Mouse (Mus musculus): ENCODE data around the gene Fshr. TPM values are rescaled to one million over a fixed set of nuclear protein-coding genes. Genes with fewer than 3 reads are reported as not detected.
"Not testable (repeated sequence)": the region's sequence is repeated elsewhere in the genome, so short reads cannot be mapped to it uniquely, and the experiment has no call there.

Gene Fshr
- not detected in 2 replicates for total RNA-seq (2014; rRNA removed)
- not detected in 2 replicates for polyA plus RNA-seq (2015; fragmentation: Nextera tagmentation; extraction: Ambion mirVana)

DNA sequence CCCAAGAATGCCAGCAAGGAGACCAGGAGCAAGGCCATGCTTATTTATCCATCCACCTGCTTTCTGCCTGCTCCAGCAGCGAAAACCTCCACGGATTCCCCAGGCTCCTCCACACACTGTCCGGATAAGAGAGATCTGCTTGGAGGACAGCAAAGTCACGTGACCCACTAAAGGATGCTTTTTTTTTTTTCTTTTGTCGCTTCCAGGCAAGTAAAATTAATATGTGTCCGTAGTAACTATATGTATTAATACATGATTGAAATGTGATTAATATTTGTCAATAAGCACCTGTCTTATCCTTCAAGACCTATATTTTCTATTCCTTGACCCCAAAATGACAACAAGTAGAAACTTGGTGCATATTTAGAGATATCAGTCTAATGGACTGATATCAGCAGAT lies at the start of gene Fshr:
Fshr (minus strand) TSS at position 101 of the 400 bp plus-strand sequence.
- H3K4me2 ChIP-seq (ENCODE audit: low read depth), result no peak within 1 kb of the TSS
- no peak for TF ChIP-seq CTCF (IDR thresholded peaks at IDR 0.05; ENCODE audit: low read depth)
- WGBS, result 93% methylated on average over 6 of the region's 6 CpGs
- no peak within 1 kb of the TSS for H3K27ac ChIP-seq (ENCODE audit: low read depth, low read length)
- no peak for DNase-seq
- no peaks in the 10 kb centered on the region for H3K9me3 ChIP-seq (ENCODE audit: low read length)
- no peaks in the 10 kb centered on the region for H3K36me3 ChIP-seq (ENCODE audit: insufficient read depth)
- H3K4me1 ChIP-seq (ENCODE audit: insufficient read depth), result no peaks in the 10 kb centered on the region
- no peaks in the 10 kb centered on the region for H3K27me3 ChIP-seq (ENCODE audit: insufficient read depth, low read length)
- ATAC-seq, result no peak
- no peak within 1 kb of the TSS for H3K4me3 ChIP-seq (ENCODE audit: low read depth, low read length)
- no peak within 1 kb of the TSS for H3K9ac ChIP-seq

DNA sequence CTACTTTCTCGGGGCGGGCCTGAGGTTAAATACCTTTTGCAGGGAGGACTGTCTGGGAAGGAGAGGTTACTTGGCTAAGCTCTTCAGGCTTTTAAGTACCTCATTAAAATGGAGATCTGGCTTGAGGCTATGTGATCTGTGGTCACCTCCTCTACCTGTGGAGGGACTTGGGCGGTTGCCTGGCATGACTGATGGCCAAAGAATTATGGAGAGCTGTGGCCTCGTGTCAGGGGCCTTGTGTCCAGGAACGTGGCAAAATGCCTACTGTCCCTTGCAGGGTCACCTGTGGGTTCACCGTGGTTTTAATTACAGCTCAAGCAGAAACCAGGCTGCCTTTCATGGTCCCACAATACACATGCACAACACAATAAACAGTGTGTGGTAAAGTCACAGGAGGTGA lies 1.7 kb upstream of the Fshr start:
- H3K27me3 ChIP-seq (ENCODE audit: insufficient read depth, low read length), result no peaks in the 10 kb centered on the region
- DNase-seq, result no peak
- no peak overlapping the region for H3K27ac ChIP-seq (ENCODE audit: low read depth, low read length)
- H3K9ac ChIP-seq, result no peak overlapping the region
- no peak overlapping the region for H3K4me2 ChIP-seq (ENCODE audit: low read depth)
- WGBS, result 89% methylated on average over 6 of the region's 6 CpGs
- no peaks in the 10 kb centered on the region for H3K4me1 ChIP-seq (ENCODE audit: insufficient read depth)
- no peaks in the 10 kb centered on the region for H3K36me3 ChIP-seq (ENCODE audit: insufficient read depth)
- no peaks in the 10 kb centered on the region for H3K9me3 ChIP-seq (ENCODE audit: low read length)
- TF ChIP-seq CTCF (IDR thresholded peaks at IDR 0.05; ENCODE audit: low read depth), result no peak
- no peak overlapping the region for H3K4me3 ChIP-seq (ENCODE audit: low read depth, low read length)
- no peak for ATAC-seq

DNA sequence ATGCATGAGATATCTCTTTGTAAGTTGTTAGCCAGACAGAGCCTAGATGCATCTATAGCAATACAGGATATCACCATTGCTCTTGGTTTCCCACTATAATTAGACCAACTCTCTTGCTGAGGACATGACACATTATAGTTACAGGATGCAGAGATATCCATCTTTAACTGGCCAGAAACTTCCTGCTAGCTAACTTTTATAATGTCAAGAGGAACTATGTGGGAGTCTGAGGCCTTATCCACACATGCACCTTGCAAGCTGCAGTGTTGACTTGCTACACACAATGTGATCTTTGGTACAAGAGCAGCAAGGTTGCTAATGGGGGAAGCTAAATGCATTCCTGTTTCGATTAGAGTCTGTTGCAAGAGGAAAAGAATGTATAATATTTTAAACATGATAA lies 26.9 kb downstream of the Fshr start:
- WGBS, result 93% methylated on average over 1 of the region's 1 CpGs
- H3K4me2 ChIP-seq (ENCODE audit: low read depth), result no peak overlapping the region
- no peaks in the 10 kb centered on the region for H3K9me3 ChIP-seq (ENCODE audit: low read length)
- ATAC-seq, result no peak
- no peak for DNase-seq
- no peak overlapping the region for H3K4me3 ChIP-seq (ENCODE audit: low read depth, low read length)
- TF ChIP-seq CTCF (IDR thresholded peaks at IDR 0.05; ENCODE audit: low read depth), result no peak
- no peak overlapping the region for H3K9ac ChIP-seq
- no peaks in the 10 kb centered on the region for H3K27me3 ChIP-seq (ENCODE audit: insufficient read depth, low read length)
- no peaks in the 10 kb centered on the region for H3K36me3 ChIP-seq (ENCODE audit: insufficient read depth)
- H3K4me1 ChIP-seq (ENCODE audit: insufficient read depth), result no peaks in the 10 kb centered on the region
- H3K27ac ChIP-seq (ENCODE audit: low read depth, low read length), result no peak overlapping the region

DNA sequence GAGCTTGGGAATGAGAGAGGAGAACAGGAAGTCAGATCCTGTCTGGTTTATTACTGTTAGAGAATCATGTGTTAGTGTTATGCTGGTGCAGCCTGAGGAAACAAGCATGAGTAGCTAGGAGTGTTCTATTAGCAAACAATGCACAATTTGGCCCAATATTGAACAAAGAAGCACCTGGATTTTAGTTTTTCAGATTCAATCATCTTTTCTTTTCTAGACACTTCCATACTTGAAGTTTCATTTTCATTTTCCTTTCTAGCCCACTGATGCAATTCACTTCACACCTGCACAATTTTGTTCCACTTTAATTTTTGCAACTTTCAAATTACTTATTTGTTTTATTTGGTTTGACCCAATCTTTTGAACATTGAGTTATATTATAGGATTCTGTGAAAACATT lies 35.7 kb downstream of the Fshr start:
- no peaks in the 10 kb centered on the region for H3K27me3 ChIP-seq (ENCODE audit: insufficient read depth, low read length)
- no peaks in the 10 kb centered on the region for H3K9me3 ChIP-seq (ENCODE audit: low read length)
- no peak for DNase-seq
- H3K9ac ChIP-seq, result no peak overlapping the region
- no peak overlapping the region for H3K27ac ChIP-seq (ENCODE audit: low read depth, low read length)
- TF ChIP-seq CTCF (IDR thresholded peaks at IDR 0.05; ENCODE audit: low read depth), result no peak
- no peaks in the 10 kb centered on the region for H3K36me3 ChIP-seq (ENCODE audit: insufficient read depth)
- ATAC-seq, result no peak
- no peaks in the 10 kb centered on the region for H3K4me1 ChIP-seq (ENCODE audit: insufficient read depth)
- H3K4me3 ChIP-seq (ENCODE audit: low read depth, low read length), result no peak overlapping the region
- H3K4me2 ChIP-seq (ENCODE audit: low read depth), result no peak overlapping the region

DNA sequence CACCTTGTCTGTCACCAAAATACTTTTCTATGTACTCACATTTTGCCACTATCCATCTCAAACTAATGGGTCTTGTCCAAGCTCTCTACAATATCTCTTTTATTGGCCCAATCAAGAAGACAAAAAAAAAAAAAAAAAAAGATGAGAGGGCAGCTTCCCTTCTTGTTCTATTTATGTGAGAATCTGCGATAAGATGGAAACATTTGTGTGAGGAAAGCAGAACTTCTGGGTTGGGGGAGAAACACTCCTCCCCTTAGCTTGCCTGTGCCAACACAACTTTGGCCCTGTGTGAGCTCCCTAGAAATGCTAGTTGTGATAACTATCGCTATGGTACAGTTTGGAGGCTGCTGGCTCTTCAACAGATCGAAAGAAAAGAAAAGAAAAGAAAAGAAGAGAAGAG lies 38.0 kb downstream of the Fshr start:
- H3K9ac ChIP-seq, result no peak overlapping the region
- H3K36me3 ChIP-seq (ENCODE audit: insufficient read depth), result no peaks in the 10 kb centered on the region
- no peak for ATAC-seq
- no peaks in the 10 kb centered on the region for H3K4me1 ChIP-seq (ENCODE audit: insufficient read depth)
- no peak for TF ChIP-seq CTCF (IDR thresholded peaks at IDR 0.05; ENCODE audit: low read depth)
- H3K4me2 ChIP-seq (ENCODE audit: low read depth), result no peak overlapping the region
- no peaks in the 10 kb centered on the region for H3K9me3 ChIP-seq (ENCODE audit: low read length)
- H3K4me3 ChIP-seq (ENCODE audit: low read depth, low read length), result no peak overlapping the region
- H3K27me3 ChIP-seq (ENCODE audit: insufficient read depth, low read length), result no peaks in the 10 kb centered on the region
- DNase-seq, result no peak
- no peak overlapping the region for H3K27ac ChIP-seq (ENCODE audit: low read depth, low read length)
- WGBS, result 97% methylated on average over 3 of the region's 3 CpGs

DNA sequence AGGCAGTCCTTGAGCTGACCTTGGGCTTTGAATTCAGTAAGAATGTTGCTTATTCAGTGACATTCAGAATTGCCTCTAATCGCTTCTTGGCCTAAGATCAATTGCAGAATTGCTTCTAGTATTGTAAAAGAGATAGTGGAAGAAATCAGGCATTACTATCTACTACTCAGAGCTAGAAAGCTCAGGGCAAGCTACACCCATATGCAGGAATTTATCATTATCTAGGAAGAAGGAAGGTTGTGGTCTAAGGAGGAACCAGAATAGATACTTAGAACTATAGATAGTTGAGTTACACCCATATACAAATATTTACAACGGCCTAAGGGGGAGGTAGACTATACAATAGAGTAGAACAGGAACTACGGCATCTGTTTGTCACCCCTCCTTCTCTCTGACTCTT lies 41.1 kb downstream of the Fshr start:
- H3K4me3 ChIP-seq (ENCODE audit: low read depth, low read length); ATAC-seq; H3K4me1 ChIP-seq (ENCODE audit: insufficient read depth); H3K27me3 ChIP-seq (ENCODE audit: insufficient read depth, low read length); H3K36me3 ChIP-seq (ENCODE audit: insufficient read depth); H3K9ac ChIP-seq; DNase-seq; H3K4me2 ChIP-seq (ENCODE audit: low read depth); H3K27ac ChIP-seq (ENCODE audit: low read depth, low read length); H3K9me3 ChIP-seq (ENCODE audit: low read length): not testable (repeated sequence)
- 87% methylated on average over 3 of the region's 3 CpGs for WGBS

DNA sequence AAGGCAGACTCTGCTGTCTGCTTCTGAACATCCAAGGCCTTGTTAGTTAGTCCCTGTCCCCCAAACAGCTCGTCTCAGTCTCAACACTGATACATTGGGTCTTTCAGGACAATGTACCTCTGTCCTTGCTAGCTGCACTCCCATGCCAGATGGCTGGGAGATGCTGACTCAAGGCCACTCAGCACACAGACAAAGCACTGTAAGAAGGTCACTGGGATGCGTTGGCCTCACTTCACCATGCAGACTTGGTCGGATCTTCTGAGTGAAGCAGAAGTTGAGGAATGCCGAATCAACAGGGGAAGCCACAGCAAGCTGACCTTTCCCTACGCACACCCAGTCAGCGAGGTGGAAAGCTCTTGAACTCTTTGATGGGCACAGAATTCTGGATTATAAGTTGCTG lies 55.7 kb downstream of the Fshr start:
- 90% methylated on average over 6 of the region's 6 CpGs for WGBS
- ATAC-seq, result no peak

DNA sequence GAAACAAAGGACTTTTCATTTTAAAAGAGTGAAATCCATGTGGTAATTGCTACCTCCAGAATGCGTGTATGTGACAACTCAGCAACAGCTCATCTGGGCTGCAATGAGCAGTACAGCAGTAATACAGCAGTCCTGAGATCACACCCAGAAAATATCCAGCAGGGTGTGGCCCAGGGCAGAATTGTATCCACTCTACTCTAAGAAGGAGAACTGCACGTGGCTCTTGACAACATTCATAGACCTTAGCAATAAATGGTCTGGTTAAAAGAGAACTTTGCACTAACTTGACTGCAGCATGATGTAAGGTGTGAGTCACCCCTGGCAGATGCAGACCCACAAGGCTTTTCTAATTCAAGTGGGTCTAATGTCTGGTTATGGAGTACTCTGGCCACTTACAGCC lies 80.5 kb downstream of the Fshr start:
- no peak for ATAC-seq

More for the DNA sequence above, 55.7 kb downstream of the Fshr start:
- Histone ChIP-seq H3K4me2 (ENCODE audit: low read depth) (no peak overlapping the region), H3K27ac (ENCODE audit: low read depth, low read length) (no peak overlapping the region), H3K27me3 (ENCODE audit: insufficient read depth, low read length) (no peaks in the 10 kb centered on the region), H3K4me1 (ENCODE audit: insufficient read depth) (no peaks in the 10 kb centered on the region), H3K36me3 (ENCODE audit: insufficient read depth) (no peaks in the 10 kb centered on the region), H3K9ac (no peak overlapping the region), H3K4me3 (ENCODE audit: low read depth, low read length) (no peak overlapping the region), H3K9me3 (ENCODE audit: low read length) (no peaks in the 10 kb centered on the region)
- TF ChIP-seq CTCF (IDR thresholded peaks at IDR 0.05; ENCODE audit: low read depth), result no peak
- no peak for DNase-seq

More for the DNA sequence above, 80.5 kb downstream of the Fshr start:
- WGBS, result 67% methylated on average over 2 of the region's 2 CpGs
- peaks cover 6% of the 10 kb centered on the region; the same call in 1 of the 2 replicates for H3K4me1 ChIP-seq (ENCODE audit: insufficient read depth)
- H3K27me3 ChIP-seq (ENCODE audit: insufficient read depth, low read length), result no peaks in the 10 kb centered on the region
- no peaks in the 10 kb centered on the region for H3K9me3 ChIP-seq (ENCODE audit: low read length)
- no peak for DNase-seq
- H3K4me2 ChIP-seq (ENCODE audit: low read depth), result no peak overlapping the region
- no peak for TF ChIP-seq CTCF (IDR thresholded peaks at IDR 0.05; ENCODE audit: low read depth)
- H3K27ac ChIP-seq (ENCODE audit: low read depth, low read length), result no peak overlapping the region
- no peak overlapping the region for H3K4me3 ChIP-seq (ENCODE audit: low read depth, low read length)
- no peak overlapping the region for H3K9ac ChIP-seq
- no peaks in the 10 kb centered on the region for H3K36me3 ChIP-seq (ENCODE audit: insufficient read depth)

Data from forebrain, postnatal 0 days (tissue).